Mouse (Mus musculus) forebrain, embryonic 12.5 days (tissue): Measurements from ENCODE around the gene Rgl1. TPM values are rescaled to one million over a fixed set of nuclear protein-coding genes. Genes with fewer than 3 reads are reported as not detected.
A peak's percentile ranks its signal among the peaks of the same experiment; 100 is the strongest.

ENCODE experiments used
- ATAC-seq: fragments of 200-750 bp; cut with Nextera tagmentation; 2 replicates; pipeline ENCODE4 v1.8.0; 2017; ENCODE audit warnings: moderate TSS enrichment; ENCODE audit not compliant: low FRiP score
- H3K27ac ChIP-seq: fragments of 300-500 bp; sonication (generic); 2 replicates; pipeline ENCODE4 v1.5.1; 2016; ENCODE audit warnings: mild to moderate bottlenecking
- H3K27me3 ChIP-seq: fragments of 300-500 bp; sonication (generic); 2 replicates; pipeline ENCODE4 v1.6.1; 2016; ENCODE audit warnings: mild to moderate bottlenecking
- H3K36me3 ChIP-seq: fragments of 300-500 bp; sonication (generic); replicated peaks from 2 replicates; pipeline ENCODE4 v1.6.1; 2016; ENCODE audit warnings: mild to moderate bottlenecking
- H3K4me1 ChIP-seq: fragments of 300-500 bp; sonication (generic); 2 replicates; pipeline ENCODE4 v1.6.1; 2016
- H3K4me2 ChIP-seq: fragments of 300-500 bp; sonication (generic); 2 replicates; pipeline ENCODE4 v1.6.1; 2016; ENCODE audit warnings: mild to moderate bottlenecking, moderate library complexity
- H3K4me3 ChIP-seq: fragments of 300-500 bp; sonication (generic); replicated peaks from 2 replicates; pipeline ENCODE4 v1.5.1; 2016; ENCODE audit warnings: mild to moderate bottlenecking
- H3K9ac ChIP-seq: fragments of 300-500 bp; sonication (generic); 2 replicates; pipeline ENCODE4 v1.6.1; 2016; ENCODE audit warnings: mild to moderate bottlenecking
- H3K9me3 ChIP-seq: fragments of 300-500 bp; sonication (generic); 2 replicates; pipeline ENCODE4 v1.6.1; 2016
- WGBS: fragments of 180-500 bp; shearing (Covaris S2); methylation state at CpG from one replicate; pipeline ENCODE4 v1.1.7; 2016; 5-methylcytosine and 5-hydroxymethylcytosine counted together
- polyA plus RNA-seq: library from polyadenylated mRNA; unstranded; fragments of >200 nt; fragmentation: Nextera tagmentation; extraction: Ambion mirVana; gene quantifications from 2 replicates; pipeline ENCODE4 v1.2.1, GENCODE M21; 2016

The Rgl1 gene
- polyA plus RNA-seq, 1 experiment from 2014 or later = 20.9 TPM

- WGBS = 92% methylated on average over 9 of the region's 9 CpGs
- Histone ChIP-seq H3K9ac (no peak overlapping the region), H3K4me1 (no peaks in the 10 kb centered on the region; the same call in 1 of the 2 replicates), H3K36me3 (peaks cover 54% of the 10 kb centered on the region), H3K4me2 (no peak overlapping the region), H3K4me3 (no peak overlapping the region), H3K27me3 (no peaks in the 10 kb centered on the region), H3K9me3 (no peaks in the 10 kb centered on the region), H3K27ac (no peak overlapping the region)
- no peak for ATAC-seq
These were observed 4.9 kb upstream of the Rgl1 start for GRCm38 (mm10) chr1:152771016-152771415.

GRCm38 (mm10) chr1:152767749-152768488, 1.8 kb upstream of the Rgl1 start:
- Histone ChIP-seq H3K4me3 (peak overlapping the region; percentile 99), H3K4me1 (peaks cover 9% of the 10 kb centered on the region), H3K36me3 (peaks cover 27% of the 10 kb centered on the region), H3K9me3 (no peaks in the 10 kb centered on the region), H3K27ac (no peak overlapping the region), H3K9ac (no peak overlapping the region), H3K4me2 (peak overlapping the region; percentile 67), H3K27me3 (no peaks in the 10 kb centered on the region)
- ATAC-seq = peak; percentile 5; the same call in 1 of the 2 replicates
- WGBS = 6% methylated on average over 5 of the region's 5 CpGs

- 2% methylated on average over 60 of the region's 60 CpGs for WGBS
- ATAC-seq = peak; percentile 76; the same call in 1 of the 2 replicates
These were observed 925 bp upstream of the Rgl1 start for GRCm38 (mm10) chr1:152766804-152767748.

GRCm38 (mm10) chr1:152761791-152762190, 4.4 kb downstream of the Rgl1 start:
- Histone ChIP-seq H3K4me1 (peaks cover 9% of the 10 kb centered on the region; the same call in 1 of the 2 replicates), H3K4me2 (no peak overlapping the region), H3K27ac (no peak overlapping the region), H3K9ac (no peak overlapping the region), H3K27me3 (no peaks in the 10 kb centered on the region), H3K9me3 (no peaks in the 10 kb centered on the region), H3K4me3 (no peak overlapping the region), H3K36me3 (no peaks in the 10 kb centered on the region)
- no peak for ATAC-seq
- 93% methylated on average over 2 of the region's 2 CpGs for WGBS

More at GRCm38 (mm10) chr1:152766804-152767748, 925 bp upstream of the Rgl1 start:
- Histone ChIP-seq H3K4me2 (peak overlapping the region; percentile 67), H3K4me1 (peaks cover 9% of the 10 kb centered on the region), H3K9ac (peak overlapping the region; percentile 94), H3K4me3 (peak overlapping the region; percentile 99), H3K27ac (peak overlapping the region; percentile 90), H3K9me3 (no peaks in the 10 kb centered on the region), H3K27me3 (no peaks in the 10 kb centered on the region), H3K36me3 (peaks cover 19% of the 10 kb centered on the region)

GRCm38 (mm10) chr1:152750312-152750965, 15.7 kb downstream of the Rgl1 start, which contains the start of gene Apobec4:
TSS of gene Apobec4 (plus strand) at chr1:152750551.
- H3K27me3 ChIP-seq = no peaks in the 10 kb centered on the region
- ATAC-seq = no peak

GRCm38 (mm10) chr1:152749276-152749675, 16.9 kb downstream of the Rgl1 start:
- WGBS = 74% methylated on average over 9 of the region's 9 CpGs
- no peak overlapping the region for H3K4me2 ChIP-seq

More at GRCm38 (mm10) chr1:152750312-152750965, 15.7 kb downstream of the Rgl1 start, which contains the start of gene Apobec4:
- Histone ChIP-seq H3K36me3 (no peaks in the 10 kb centered on the region), H3K27ac (no peak within 1 kb of the TSS), H3K4me1 (peaks cover 3% of the 10 kb centered on the region), H3K4me2 (no peak within 1 kb of the TSS), H3K9ac (no peak within 1 kb of the TSS), H3K9me3 (no peaks in the 10 kb centered on the region), H3K4me3 (no peak within 1 kb of the TSS)
- 53% methylated on average over 13 of the region's 13 CpGs for WGBS

GRCm38 (mm10) chr1:152746426-152746825, 19.7 kb downstream of the Rgl1 start:
- Histone ChIP-seq H3K9ac (no peak overlapping the region), H3K9me3 (no peaks in the 10 kb centered on the region), H3K36me3 (no peaks in the 10 kb centered on the region), H3K27me3 (no peaks in the 10 kb centered on the region), H3K4me3 (no peak overlapping the region), H3K4me1 (peaks cover 3% of the 10 kb centered on the region), H3K27ac (no peak overlapping the region), H3K4me2 (no peak overlapping the region)
- peak; percentile 75 for ATAC-seq
- WGBS = 4% methylated on average over 5 of the region's 5 CpGs

More at GRCm38 (mm10) chr1:152749276-152749675, 16.9 kb downstream of the Rgl1 start:
- Histone ChIP-seq H3K9me3 (no peaks in the 10 kb centered on the region), H3K27me3 (no peaks in the 10 kb centered on the region), H3K4me3 (no peak overlapping the region), H3K27ac (no peak overlapping the region), H3K4me1 (peaks cover 3% of the 10 kb centered on the region), H3K9ac (no peak overlapping the region), H3K36me3 (no peaks in the 10 kb centered on the region)
- no peak for ATAC-seq

GRCm38 (mm10) chr1:152743095-152743826, 22.9 kb downstream of the Rgl1 start:
- H3K9me3 ChIP-seq = no peaks in the 10 kb centered on the region
- no peak overlapping the region for H3K27ac ChIP-seq
- H3K4me1 ChIP-seq = no peaks in the 10 kb centered on the region
- no peak overlapping the region for H3K4me2 ChIP-seq
- no peak overlapping the region for H3K9ac ChIP-seq
- ATAC-seq = no peak
- H3K27me3 ChIP-seq = no peaks in the 10 kb centered on the region
- H3K4me3 ChIP-seq = no peak overlapping the region
- 71% methylated on average over 15 of the region's 15 CpGs for WGBS
- no peaks in the 10 kb centered on the region for H3K36me3 ChIP-seq

- Histone ChIP-seq H3K4me2 (no peak overlapping the region), H3K27me3 (no peaks in the 10 kb centered on the region), H3K9me3 (no peaks in the 10 kb centered on the region), H3K36me3 (no peaks in the 10 kb centered on the region), H3K4me3 (no peak overlapping the region), H3K27ac (no peak overlapping the region), H3K9ac (no peak overlapping the region), H3K4me1 (no peaks in the 10 kb centered on the region)
- no peak for ATAC-seq
- WGBS = 94% methylated on average over 11 of the region's 11 CpGs
These were observed 26.8 kb downstream of the Rgl1 start for GRCm38 (mm10) chr1:152739374-152739773.

GRCm38 (mm10) chr1:152738793-152739192, 27.4 kb downstream of the Rgl1 start:
- Histone ChIP-seq H3K4me2 (no peak overlapping the region), H3K4me3 (no peak overlapping the region), H3K27ac (no peak overlapping the region), H3K36me3 (no peaks in the 10 kb centered on the region), H3K9ac (no peak overlapping the region), H3K4me1 (no peaks in the 10 kb centered on the region), H3K9me3 (no peaks in the 10 kb centered on the region), H3K27me3 (no peaks in the 10 kb centered on the region)
- ATAC-seq = no peak
- whole genome bisulfite sequencing = 93% methylated on average over 9 of the region's 9 CpGs

GRCm38 (mm10) chr1:152727604-152728236, 38.4 kb downstream of the Rgl1 start:
- no peaks in the 10 kb centered on the region for H3K4me1 ChIP-seq
- no peak for ATAC-seq
- 80% methylated on average over 4 of the region's 5 CpGs for WGBS

More at GRCm38 (mm10) chr1:152727604-152728236, 38.4 kb downstream of the Rgl1 start:
- Histone ChIP-seq H3K27ac (no peak overlapping the region), H3K4me2 (no peak overlapping the region), H3K9me3 (no peaks in the 10 kb centered on the region), H3K36me3 (no peaks in the 10 kb centered on the region), H3K9ac (no peak overlapping the region), H3K27me3 (no peaks in the 10 kb centered on the region), H3K4me3 (no peak overlapping the region)
